Mouse (Mus musculus) C2C12 (cell line): ENCODE data around the gene Pard3b.

Source experiments
- CTCF ChIP-seq: IDR thresholded peaks from one replicate; pipeline ENCODE4 v1.5.1; 2011; ENCODE audit not compliant: control insufficient read depth, insufficient read depth, insufficient read length
- FOSL1 ChIP-seq: IDR thresholded peaks from one replicate; pipeline ENCODE4 v1.8.0; 2011; ENCODE audit warnings: mild to moderate bottlenecking, low read length; ENCODE audit not compliant: poor library complexity, insufficient read depth, severe bottlenecking
- MAX ChIP-seq: IDR thresholded peaks from one replicate; pipeline ENCODE4 v1.6.1; 2011; ENCODE audit warnings: mild to moderate bottlenecking, control low read depth
- MYOD1 ChIP-seq: IDR thresholded peaks from one replicate; pipeline ENCODE4 v1.6.1; 2011; ENCODE audit warnings: low read depth; ENCODE audit not compliant: control insufficient read depth, insufficient read length
- MYOG ChIP-seq: IDR thresholded peaks from one replicate; pipeline ENCODE4 v1.6.1; 2011; ENCODE audit not compliant: control insufficient read depth, insufficient read length; ENCODE audit errors: extremely low read depth
- USF1 ChIP-seq: IDR thresholded peaks from one replicate; pipeline ENCODE4 v1.6.1; 2011; ENCODE audit warnings: low read depth, mild to moderate bottlenecking, control low read depth, moderate library complexity

DNA sequence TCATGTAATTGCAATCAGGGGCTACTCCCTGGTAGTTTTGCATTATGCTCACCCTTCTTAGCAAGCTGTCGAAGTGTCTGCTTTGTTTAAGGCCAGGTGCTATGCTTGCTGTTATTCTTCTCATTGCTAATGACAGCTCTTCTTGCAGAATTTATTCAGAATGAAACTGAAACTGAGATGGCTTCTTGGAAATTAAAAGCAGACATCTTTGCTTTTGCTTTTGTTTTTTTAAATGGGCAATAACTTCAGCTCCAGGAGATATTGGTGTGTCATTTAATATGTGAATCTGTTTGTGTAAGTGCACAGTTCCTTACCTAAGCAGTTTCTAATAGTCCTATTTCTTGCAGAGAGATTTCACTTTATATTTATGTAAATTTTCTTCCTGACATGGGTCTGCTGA lies 562.3 kb downstream of the Pard3b start:
- TF ChIP-seq CTCF (no peak), FOSL1 (no peak), USF1 (no peak), MAX (no peak), MYOD1 (no peak), MYOG (no peak)
